Mouse (Mus musculus) liver, embryonic 14.5 days (tissue): Measurements from ENCODE around the gene Zmiz1. TPM values are rescaled to one million over a fixed set of nuclear protein-coding genes. Genes with fewer than 3 reads are reported as not detected.

Experiments used
- ATAC-seq: fragments of 200-750 bp; cut with Nextera tagmentation; 2 replicates; pipeline ENCODE4 v1.8.0; 2017; ENCODE audit warnings: moderate number of reproducible peaks, mild to moderate bottlenecking, moderate library complexity; ENCODE audit not compliant: insufficient read depth
- DNase-seq, 3 experiments: peaks; one replicate each; pipeline ENCODE4 v3.0.0-alpha.2; 2012 to 2013; ENCODE audit warnings: low read depth in 3 of 3, low spot score in 3 of 3
- H3K27ac ChIP-seq: fragments of 300-500 bp; sonication (generic); 2 replicates; pipeline ENCODE4 v1.5.1; 2014; ENCODE audit warnings: moderate library complexity, mild to moderate bottlenecking, control low read depth, inconsistent platforms
- H3K27me3 ChIP-seq: fragments of 300-500 bp; sonication (generic); 2 replicates; pipeline ENCODE4 v1.6.1; 2014; ENCODE audit warnings: mild to moderate bottlenecking, low read length, moderate library complexity; ENCODE audit not compliant: control insufficient read depth, insufficient read depth
- H3K36me3 ChIP-seq: fragments of 300-500 bp; sonication (generic); replicated peaks from 2 replicates; pipeline ENCODE4 v1.6.1; 2014; ENCODE audit warnings: low read depth; ENCODE audit not compliant: control insufficient read depth, insufficient read depth
- H3K4me1 ChIP-seq, 2 experiments: fragments of 200-500 bp in 1 of 2; fragments of 300-500 bp in 1 of 2; sonication (generic) in 1 of 2; replicated peaks; 2 replicates each; pipeline ENCODE4 v1.6.1; 2012 to 2014; ENCODE audit warnings: antibody characterized with exemption in 1 of 2, inconsistent platforms in 1 of 2, low read length in 1 of 2; ENCODE audit not compliant: control insufficient read depth in 2 of 2, insufficient read depth in 2 of 2
- H3K4me2 ChIP-seq: fragments of 300-500 bp; sonication (generic); 2 replicates; pipeline ENCODE4 v1.6.1; 2014; ENCODE audit warnings: low read depth, mild to moderate bottlenecking, control low read depth, moderate library complexity
- H3K4me3 ChIP-seq, 2 experiments: fragments of 200-500 bp in 1 of 2; fragments of 300-500 bp in 1 of 2; sonication (generic) in 1 of 2; 2 replicates each; pipeline ENCODE4 v1.5.1; 2012 to 2014; ENCODE audit warnings: low read depth in 2 of 2, low read length in 2 of 2, mild to moderate bottlenecking in 2 of 2, control low read depth in 1 of 2, inconsistent platforms in 1 of 2, moderate library complexity in 1 of 2; ENCODE audit not compliant: insufficient read depth in 1 of 2
- H3K9ac ChIP-seq: fragments of 300-500 bp; sonication (generic); replicated peaks from 2 replicates; pipeline ENCODE4 v1.6.1; 2014; ENCODE audit warnings: mild to moderate bottlenecking, control low read depth, moderate library complexity
- H3K9me3 ChIP-seq: fragments of 300-500 bp; sonication (generic); 2 replicates; pipeline ENCODE4 v1.6.1; 2016; ENCODE audit warnings: low read length, mixed read lengths; ENCODE audit not compliant: control insufficient read depth
- CTCF ChIP-seq: IDR thresholded peaks from 2 replicates; pipeline ENCODE4 v1.5.1; 2016; ENCODE audit warnings: antibody characterized with exemption, low read depth, control low read depth
- EP300 ChIP-seq: IDR thresholded peaks from 2 replicates; pipeline ENCODE4 v1.6.1; 2016; ENCODE audit warnings: antibody characterized with exemption, low read depth
- WGBS: fragments of 180-500 bp; shearing (Covaris S2); extraction: QIAGEN DNeasy Blood & Tissue Kit; methylation state at CpG from one replicate; pipeline ENCODE4 v1.1.7; 2014; ENCODE audit not compliant: insufficient replicate concordance; 5-methylcytosine and 5-hydroxymethylcytosine counted together
- polyA plus RNA-seq, 2 experiments: library from polyadenylated mRNA; depleted of rRNA in 1 of 2; stranded (reverse) in 1 of 2; unstranded in 1 of 2; fragments of >200 nt; fragmentation: Nextera tagmentation in 1 of 2; extraction: Ambion mirVana in 1 of 2; gene quantifications; 2 replicates each; pipeline versions ENCODE4 v1.2.1 to v1.2.3; 2012 to 2014

Zmiz1 gene
- polyA plus RNA-seq, 2 experiments: 3.4 to 4.0 TPM

GRCm38 (mm10) chr14:25580397-25580796 lies 121.4 kb downstream of the Zmiz1 start:
- Histone ChIP-seq H3K4me2 (no peak overlapping the region), H3K4me1 (peaks cover 0 to 6% of the 10 kb centered on the region in 2 experiments; a peak in 1 of 4 replicates), H3K27me3 (no peaks in the 10 kb centered on the region), H3K36me3 (no peaks in the 10 kb centered on the region; the same call in none of the 2 replicates), H3K9ac (no peak overlapping the region), H3K27ac (no peak overlapping the region), H3K9me3 (no peaks in the 10 kb centered on the region), H3K4me3 (no peak overlapping the region)
- no peak for DNase-seq
- TF ChIP-seq EP300 (no peak), CTCF (no peak)
- 50% methylated on average over 1 of the region's 1 CpGs for WGBS
- no peak for ATAC-seq

GRCm38 (mm10) chr14:25582603-25583002 lies 123.6 kb downstream of the Zmiz1 start:
- Histone ChIP-seq H3K27ac (no peak overlapping the region), H3K36me3 (no peaks in the 10 kb centered on the region; the same call in none of the 2 replicates)
- DNase-seq: no peak

GRCm38 (mm10) chr14:25583899-25584298 lies 124.9 kb downstream of the Zmiz1 start:
- Histone ChIP-seq H3K36me3 (no peaks in the 10 kb centered on the region; the same call in none of the 2 replicates), H3K9me3 (no peaks in the 10 kb centered on the region)

More at GRCm38 (mm10) chr14:25582603-25583002, 123.6 kb downstream of the Zmiz1 start:
- 74% methylated on average over 6 of the region's 6 CpGs for WGBS
- Histone ChIP-seq H3K4me3 (no peak overlapping the region), H3K4me1 (peaks cover 0 to 12% of the 10 kb centered on the region in 2 experiments; a peak in 2 of 4 replicates), H3K4me2 (no peak overlapping the region), H3K27me3 (no peaks in the 10 kb centered on the region), H3K9me3 (no peaks in the 10 kb centered on the region), H3K9ac (no peak overlapping the region)
- TF ChIP-seq CTCF (no peak), EP300 (no peak)
- ATAC-seq: no peak

GRCm38 (mm10) chr14:25585545-25586301 lies 126.7 kb downstream of the Zmiz1 start:
- Histone ChIP-seq H3K9ac (no peak overlapping the region), H3K4me1 (peaks cover 0 to 17% of the 10 kb centered on the region in 2 experiments; a peak in 2 of 4 replicates), H3K4me2 (no peak overlapping the region), H3K9me3 (no peaks in the 10 kb centered on the region), H3K27ac (no peak overlapping the region), H3K4me3 (no peak overlapping the region), H3K36me3 (no peaks in the 10 kb centered on the region; the same call in none of the 2 replicates), H3K27me3 (no peaks in the 10 kb centered on the region)
- ATAC-seq (no peak), DNase-seq (no peak)
- WGBS: 72% methylated on average over 21 of the region's 21 CpGs
- no peak for TF ChIP-seq CTCF
- TF ChIP-seq EP300: no peak

More at GRCm38 (mm10) chr14:25583899-25584298, 124.9 kb downstream of the Zmiz1 start:
- WGBS: 80% methylated on average over 10 of the region's 10 CpGs
- Histone ChIP-seq H3K9ac (no peak overlapping the region), H3K27ac (no peak overlapping the region), H3K27me3 (no peaks in the 10 kb centered on the region), H3K4me3 (no peak overlapping the region), H3K4me1 (peaks cover 0 to 17% of the 10 kb centered on the region in 2 experiments; a peak in 2 of 4 replicates), H3K4me2 (no peak overlapping the region)
- DNase-seq: no peak
- ATAC-seq: no peak
- TF ChIP-seq EP300 (no peak), CTCF (no peak)

GRCm38 (mm10) chr14:25586846-25587486 lies 128.0 kb downstream of the Zmiz1 start:
- DNase-seq: no peak
- Histone ChIP-seq H3K36me3 (no peaks in the 10 kb centered on the region; the same call in none of the 2 replicates), H3K4me1 (peaks cover 0 to 17% of the 10 kb centered on the region in 2 experiments; a peak in 2 of 4 replicates), H3K4me3 (no peak overlapping the region), H3K9ac (no peak overlapping the region), H3K27me3 (no peaks in the 10 kb centered on the region), H3K9me3 (no peaks in the 10 kb centered on the region), H3K4me2 (no peak overlapping the region), H3K27ac (no peak overlapping the region)
- no peak for ATAC-seq
- 54% methylated on average over 10 of the region's 10 CpGs for WGBS
- TF ChIP-seq CTCF: no peak
- TF ChIP-seq EP300: no peak
